8 mouse cellular contexts compared by ENCODE assay signal in the genomic region with DNA sequence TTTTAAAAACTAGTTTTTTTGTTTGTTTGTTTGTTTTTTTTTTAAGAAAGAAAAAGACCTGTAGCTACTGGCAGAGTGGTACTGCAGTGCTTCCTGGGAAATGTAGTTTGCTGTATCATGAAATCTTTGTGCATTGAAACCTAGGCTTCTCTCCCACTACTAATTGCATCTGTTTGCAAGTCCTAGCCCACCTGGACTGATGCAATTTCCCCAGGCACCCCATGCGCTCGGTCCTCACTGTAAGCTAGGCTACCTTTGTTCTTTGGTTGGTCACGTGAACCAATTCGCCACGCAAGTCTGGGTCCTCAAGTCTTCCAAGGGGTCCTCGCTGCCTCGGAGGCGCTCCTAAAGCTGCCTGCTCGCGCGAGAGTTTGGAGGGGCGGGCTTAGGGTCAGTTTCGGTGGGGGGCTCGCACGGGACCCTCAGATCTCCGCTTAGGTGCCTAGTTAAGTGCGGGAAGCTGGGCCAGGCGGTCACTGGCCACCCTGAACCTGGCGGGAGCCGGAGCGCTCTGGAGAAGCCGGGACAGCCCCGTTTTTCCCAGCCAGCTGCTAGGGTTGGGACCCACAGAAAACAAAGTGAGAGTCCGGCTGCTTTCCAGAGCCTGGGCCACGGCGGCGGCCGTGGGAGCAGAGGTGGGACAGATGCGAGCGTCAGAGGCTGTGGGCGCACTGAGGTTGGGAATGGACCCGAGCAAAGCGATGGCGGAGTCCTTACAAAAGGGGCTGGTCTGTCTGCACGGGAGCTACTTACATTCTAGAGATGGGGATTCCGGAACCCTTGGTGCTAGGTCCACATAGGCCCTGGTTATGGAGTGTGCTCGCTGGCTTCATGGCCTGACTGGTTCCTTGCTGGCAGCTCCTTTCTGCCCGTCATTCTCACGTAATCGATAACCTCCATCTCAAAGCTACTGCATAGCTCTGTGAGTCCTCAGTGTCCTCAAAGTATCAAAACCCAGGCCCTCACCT. TPM values are rescaled to one million over a fixed set of nuclear protein-coding genes. Genes with fewer than 3 reads are reported as not detected.
A peak's percentile ranks its signal among the peaks of the same experiment; 100 is the strongest.
DNase-seq lines count a peak whose midpoint lies in the region; ATAC-seq and TF ChIP-seq lines count a peak whose summit lies in the region.

A gene (plus strand): TSS at position 319 of the 968 bp plus-strand sequence.

- H3K4me3 ChIP-seq in bone marrow macrophage, adult 2 months (ENCODE audit: insufficient read depth, low read length), result peak within 1 kb of the TSS; percentile 98
- H3K4me3 ChIP-seq in heart, embryonic 10.5 days, result peak within 1 kb of the TSS; percentile 87
- peak within 1 kb of the TSS; percentile 72 for H3K4me3 ChIP-seq in kidney, embryonic 14.5 days (ENCODE audit: low read length)
- peak within 1 kb of the TSS; percentile 65 for H3K4me3 ChIP-seq in limb, embryonic 14.5 days (replicated peaks; ENCODE audit: low read length)
- peak within 1 kb of the TSS; percentile 72 for H3K4me3 ChIP-seq in midbrain, embryonic 16.5 days (ENCODE audit: low read depth, low read length)
- H3K4me3 ChIP-seq in spleen, adult 2 months (ENCODE audit: extremely low read depth, insufficient read depth, insufficient read length), result peak within 1 kb of the TSS; percentile 92

- TF ChIP-seq POLR2A in bone marrow macrophage, adult 2 months (IDR thresholded peaks at IDR 0.05; ENCODE audit: borderline replicate concordance, low read depth, low read length), result no peak
- TF ChIP-seq POLR2A in limb, embryonic 14.5 days (IDR thresholded peaks at IDR 0.05; ENCODE audit: borderline replicate concordance, extremely low read depth, insufficient read depth, insufficient read length), result peak; percentile 78; the same call in 1 of the 2 replicates
- no peak for TF ChIP-seq POLR2A in spleen, adult 2 months (IDR thresholded peaks at IDR 0.05; ENCODE audit: low read depth, low read length)

- H3K9ac ChIP-seq in kidney, embryonic 14.5 days (ENCODE audit: low read depth, low read length), result peak within 1 kb of the TSS; percentile 90
- H3K9ac ChIP-seq in limb, embryonic 14.5 days (ENCODE audit: low read depth, low read length, severe bottlenecking), result peak within 1 kb of the TSS; percentile 89
- peak within 1 kb of the TSS; percentile 88 for H3K9ac ChIP-seq in midbrain, embryonic 16.5 days (ENCODE audit: low read depth, low read length)

- WGBS in heart, embryonic 10.5 days, result under 1% methylated on average over 40 of the region's 40 CpGs
- under 1% methylated on average over 40 of the region's 40 CpGs for WGBS in kidney, embryonic 14.5 days
- under 1% methylated on average over 40 of the region's 40 CpGs for WGBS in limb, embryonic 14.5 days
- under 1% methylated on average over 40 of the region's 40 CpGs for WGBS in midbrain, embryonic 16.5 days
- WGBS in spleen, adult 2 months, result under 1% methylated on average over 40 of the region's 40 CpGs

- H3K9me3 ChIP-seq in heart, embryonic 10.5 days, result no peaks in the 10 kb centered on the region
- H3K9me3 ChIP-seq in kidney, embryonic 14.5 days (ENCODE audit: control insufficient read depth, low read length), result no peaks in the 10 kb centered on the region
- no peaks in the 10 kb centered on the region for H3K9me3 ChIP-seq in limb, embryonic 14.5 days (ENCODE audit: control insufficient read depth, low read length)
- H3K9me3 ChIP-seq in midbrain, embryonic 16.5 days (replicated peaks; ENCODE audit: control insufficient read depth, low read length, poor library complexity, severe bottlenecking), result no peaks in the 10 kb centered on the region

- peaks cover 7% of the 10 kb centered on the region for H3K4me1 ChIP-seq in bone marrow macrophage, adult 2 months (ENCODE audit: control insufficient read depth, insufficient read depth, low read length)
- H3K4me1 ChIP-seq in heart, embryonic 10.5 days, result peaks cover 10% of the 10 kb centered on the region
- H3K4me1 ChIP-seq in kidney, embryonic 14.5 days (ENCODE audit: control insufficient read depth, insufficient read depth, low read length), result peaks cover 10% of the 10 kb centered on the region
- peaks cover 12% of the 10 kb centered on the region for H3K4me1 ChIP-seq in limb, embryonic 14.5 days (ENCODE audit: control insufficient read depth, insufficient read depth, low read length)
- peaks cover 18% of the 10 kb centered on the region for H3K4me1 ChIP-seq in midbrain, embryonic 16.5 days (ENCODE audit: control insufficient read depth, insufficient read depth, low read length)
- H3K4me1 ChIP-seq in spleen, adult 2 months (ENCODE audit: control insufficient read depth, insufficient read depth, insufficient read length), result peaks cover 4% of the 10 kb centered on the region; the same call in 1 of the 2 replicates

- H3K36me3 ChIP-seq in heart, embryonic 10.5 days, result peaks cover 67% of the 10 kb centered on the region
- H3K36me3 ChIP-seq in kidney, embryonic 14.5 days (ENCODE audit: control insufficient read depth, insufficient read depth, low read length), result peaks cover 56% of the 10 kb centered on the region
- peaks cover 59% of the 10 kb centered on the region for H3K36me3 ChIP-seq in limb, embryonic 14.5 days (ENCODE audit: control insufficient read depth, insufficient read depth, low read length)
- peaks cover 24% of the 10 kb centered on the region for H3K36me3 ChIP-seq in midbrain, embryonic 16.5 days (ENCODE audit: control insufficient read depth, insufficient read depth, low read length)
- H3K36me3 ChIP-seq in spleen, adult 2 months (ENCODE audit: control insufficient read depth, insufficient read depth, low read length), result peaks cover 17% of the 10 kb centered on the region

- no peak for TF ChIP-seq CTCF in bone marrow macrophage, adult 2 months (IDR thresholded peaks at IDR 0.05; ENCODE audit: low read depth, low read length)
- no peak for TF ChIP-seq CTCF in spleen, adult 2 months (IDR thresholded peaks at IDR 0.05; ENCODE audit: extremely low read depth, insufficient read depth, insufficient read length, insufficient replicate concordance)

- peak; percentile 79 for ATAC-seq in erythroblast, adult 5-6 weeks (replicated peaks; ENCODE audit: low FRiP score, poor library complexity, severe bottlenecking)
- ATAC-seq in kidney, embryonic 14.5 days (ENCODE audit: low FRiP score, low TSS enrichment), result peak; percentile 95
- ATAC-seq in limb, embryonic 14.5 days (ENCODE audit: low FRiP score, low read depth), result peak; percentile 94
- ATAC-seq in midbrain, embryonic 16.5 days, result peak; percentile 97

- peak within 1 kb of the TSS; percentile 68 for H3K27ac ChIP-seq in bone marrow macrophage, adult 2 months (ENCODE audit: insufficient read depth, low read depth, low read length)
- H3K27ac ChIP-seq in heart, embryonic 10.5 days, result peak within 1 kb of the TSS; percentile 98
- H3K27ac ChIP-seq in kidney, embryonic 14.5 days (ENCODE audit: low read depth, low read length), result peak within 1 kb of the TSS; percentile 96
- H3K27ac ChIP-seq in limb, embryonic 14.5 days (replicated peaks; ENCODE audit: low read depth, low read length), result peak within 1 kb of the TSS; percentile 92
- H3K27ac ChIP-seq in midbrain, embryonic 16.5 days (ENCODE audit: low read length), result peak within 1 kb of the TSS; percentile 94
- peak within 1 kb of the TSS; percentile 87 for H3K27ac ChIP-seq in spleen, adult 2 months (ENCODE audit: insufficient read depth, low read length)

- peak; percentile 82 to 83 for DNase-seq in B cell, adult 2 months
- peak; percentile 96 for DNase-seq in heart, embryonic 10.5 days (ENCODE audit: low spot score)
- peak; percentile 95 for DNase-seq in limb, embryonic 14.5 days (ENCODE audit: low spot score)
- peak in 1 of 2 experiments; percentile 73 for DNase-seq in spleen, adult 2 months (ENCODE audit: low read depth in 1 of 2, low spot score in 2 of 2)

- no peaks in the 10 kb centered on the region for H3K27me3 ChIP-seq in heart, embryonic 10.5 days (ENCODE audit: insufficient read depth, poor library complexity, severe bottlenecking)
- no peaks in the 10 kb centered on the region for H3K27me3 ChIP-seq in kidney, embryonic 14.5 days (ENCODE audit: control insufficient read depth, insufficient read depth, low read length)
- H3K27me3 ChIP-seq in limb, embryonic 14.5 days (ENCODE audit: control insufficient read depth, insufficient read depth, low read length), result no peaks in the 10 kb centered on the region
- no peaks in the 10 kb centered on the region for H3K27me3 ChIP-seq in midbrain, embryonic 16.5 days (ENCODE audit: control insufficient read depth, insufficient read depth, low read depth, low read length)
- H3K27me3 ChIP-seq in spleen, adult 2 months (ENCODE audit: control insufficient read depth, insufficient read depth, low read length), result no peaks in the 10 kb centered on the region

- peak within 1 kb of the TSS; percentile 86 for H3K4me2 ChIP-seq in kidney, embryonic 14.5 days (replicated peaks; ENCODE audit: low read depth, low read length)
- peak within 1 kb of the TSS; percentile 85 for H3K4me2 ChIP-seq in limb, embryonic 14.5 days (replicated peaks; ENCODE audit: low read depth, low read length, severe bottlenecking)
- H3K4me2 ChIP-seq in midbrain, embryonic 16.5 days (ENCODE audit: low read length), result peak within 1 kb of the TSS; percentile 80

RNA-seq across cellular contexts. Expression of the gene that starts here (rescaled TPM):
- polyA plus RNA-seq in bone marrow macrophage, adult 2 months (2012; ENCODE audit: insufficient read depth, insufficient read length, missing spikeins), result 78.6 and 82.6 TPM in 2 replicates
- total RNA-seq in erythroblast, adult 5-6 weeks (2015; ENCODE audit: low replicate concordance), result 30.7 and 48.6 TPM in 2 replicates
- 15.5 and 38.3 TPM in 2 replicates for total RNA-seq in erythroblast, adult 5-6 weeks (2017; ENCODE audit: low replicate concordance)
- polyA plus RNA-seq in heart, embryonic 10.5 days (2016; fragmentation: Nextera tagmentation; extraction: Ambion mirVana), result 220 and 255 TPM in 2 replicates
- polyA plus RNA-seq in kidney, embryonic 14.5 days (2014; fragmentation: Nextera tagmentation; extraction: Ambion mirVana), result 347 and 389 TPM in 2 replicates
- 129 and 169 TPM in 2 replicates for polyA plus RNA-seq in limb, embryonic 14.5 days (2012; rRNA removed)
- 378 and 387 TPM in 2 replicates for polyA plus RNA-seq in limb, embryonic 14.5 days (2014; fragmentation: Nextera tagmentation; extraction: Ambion mirVana)
- 185 and 191 TPM in 2 replicates for polyA plus RNA-seq in midbrain, embryonic 16.5 days (2015; fragmentation: Nextera tagmentation; extraction: Ambion mirVana)
- 15.9 and 17.2 TPM in 2 replicates for polyA plus RNA-seq in spleen, adult 2 months (2012; rRNA removed)
